Mouse (Mus musculus) MEL (cell line): ENCODE measurements around the gene Dnah17. TPM values are rescaled to one million over a fixed set of nuclear protein-coding genes. Genes with fewer than 3 reads are reported as not detected.

Source experiments
- DNase-seq: peaks from one replicate; pipeline ENCODE4 v3.0.0; 2011; ENCODE audit warnings: low read depth, low spot score
- H3K27ac ChIP-seq: 2 replicates; pipeline ENCODE4 v1.5.1; 2012; ENCODE audit warnings: low read depth, mild to moderate bottlenecking, control low read depth, low read length, moderate library complexity; ENCODE audit not compliant: control insufficient read depth
- H3K27me3 ChIP-seq, 2 experiments: fragments of 150-350 bp in 1 of 2; sonication (generic) in 1 of 2; 2 replicates each; pipeline ENCODE4 v1.6.1; 2012; ENCODE audit warnings: low read length in 2 of 2, mild to moderate bottlenecking in 2 of 2, improper control_type of control experiment in 1 of 2, moderate library complexity in 1 of 2; ENCODE audit not compliant: insufficient read depth in 2 of 2, control insufficient read depth in 1 of 2
- H3K36me3 ChIP-seq, 2 experiments: 2 replicates each; pipeline ENCODE4 v1.6.1; 2012 to 2014; ENCODE audit warnings: low read length in 2 of 2, improper control_type of control experiment in 1 of 2, inconsistent platforms in 1 of 2, mild to moderate bottlenecking in 1 of 2; ENCODE audit not compliant: insufficient read depth in 2 of 2, control insufficient read depth in 1 of 2
- H3K4me1 ChIP-seq, 2 experiments: fragments of 150-350 bp in 1 of 2; sonication (generic) in 1 of 2; 2 replicates each; pipeline ENCODE4 v1.6.1; 2012; ENCODE audit warnings: low read length in 2 of 2, improper control_type of control experiment in 1 of 2, mild to moderate bottlenecking in 1 of 2; ENCODE audit not compliant: insufficient read depth in 2 of 2, control insufficient read depth in 1 of 2
- H3K4me3 ChIP-seq, 2 experiments: fragments of 150-350 bp in 1 of 2; sonication (generic) in 1 of 2; 2 replicates each; pipeline ENCODE4 v1.5.1; 2012; ENCODE audit warnings: low read depth in 2 of 2, low read length in 2 of 2, mild to moderate bottlenecking in 2 of 2, moderate library complexity in 2 of 2, control low read depth in 1 of 2, improper control_type of control experiment in 1 of 2; ENCODE audit not compliant: control insufficient read depth in 1 of 2, insufficient read depth in 1 of 2
- H3K79me2 ChIP-seq: 2 replicates; pipeline ENCODE4 v1.6.1; 2012; ENCODE audit warnings: mild to moderate bottlenecking, low read length, moderate library complexity; ENCODE audit not compliant: control insufficient read depth, poor library complexity, insufficient read depth
- H3K9ac ChIP-seq: 2 replicates; pipeline ENCODE4 v1.6.1; 2012; ENCODE audit warnings: low read depth, mild to moderate bottlenecking, control low read depth, low read length, moderate library complexity; ENCODE audit not compliant: control insufficient read depth, poor library complexity, severe bottlenecking
- H3K9me3 ChIP-seq: fragments of 150-350 bp; sonication (generic); replicated peaks from 2 replicates; pipeline ENCODE4 v1.6.1; 2012; ENCODE audit warnings: mild to moderate bottlenecking, low read length, improper control_type of control experiment, moderate library complexity; ENCODE audit not compliant: insufficient read depth
- BHLHE40 ChIP-seq: IDR thresholded peaks from 2 replicates; pipeline ENCODE4 v1.6.1; 2012; ENCODE audit warnings: low read depth, mild to moderate bottlenecking, inconsistent platforms, low read length, improper control_type of control experiment, borderline replicate concordance
- CHD2 ChIP-seq: IDR thresholded peaks from 2 replicates; pipeline ENCODE4 v1.6.1; 2011; ENCODE audit warnings: low read length, improper control_type of control experiment
- CTCF ChIP-seq, 3 experiments: IDR thresholded peaks in 2 of 3; conservative IDR thresholded peaks in 1 of 3; 2 replicates each; pipeline ENCODE4 v1.5.1; 2011 to 2012; ENCODE audit warnings: low read length in 3 of 3, low read depth in 2 of 3, mild to moderate bottlenecking in 2 of 3, improper control_type of control experiment in 1 of 3, inconsistent platforms in 1 of 3, mixed read lengths in 1 of 3, moderate library complexity in 1 of 3; ENCODE audit not compliant: control insufficient read depth in 1 of 3, insufficient read depth in 1 of 3, poor library complexity in 1 of 3, severe bottlenecking in 1 of 3
- E2F4 ChIP-seq: IDR thresholded peaks from 2 replicates; pipeline ENCODE4 v1.6.1; 2011; ENCODE audit warnings: low read depth, low read length, improper control_type of control experiment, borderline replicate concordance
- ELF1 ChIP-seq: IDR thresholded peaks from 2 replicates; pipeline ENCODE4 v1.6.1; 2014; ENCODE audit warnings: low read depth, mild to moderate bottlenecking, inconsistent platforms, low read length, improper control_type of control experiment, moderate library complexity
- GATA1 ChIP-seq: IDR thresholded peaks from 2 replicates; pipeline ENCODE4 v1.6.1; 2011; ENCODE audit warnings: low read depth, low read length, improper control_type of control experiment
- HCFC1 ChIP-seq: IDR thresholded peaks from 2 replicates; pipeline ENCODE4 v1.6.1; 2012; ENCODE audit warnings: low read depth, mild to moderate bottlenecking, inconsistent platforms, low read length, improper control_type of control experiment, moderate library complexity
- MAFK ChIP-seq: IDR thresholded peaks from 2 replicates; pipeline ENCODE4 v1.6.1; 2011; ENCODE audit warnings: low read depth, mild to moderate bottlenecking, low read length, improper control_type of control experiment, borderline replicate concordance
- MYB ChIP-seq: IDR thresholded peaks from 2 replicates; pipeline ENCODE4 v1.6.1; 2011; ENCODE audit warnings: mild to moderate bottlenecking, low read depth, low read length, improper control_type of control experiment
- MYC ChIP-seq: IDR thresholded peaks from 2 replicates; pipeline ENCODE4 v1.6.1; 2011; ENCODE audit warnings: low read depth, mild to moderate bottlenecking, low read length, improper control_type of control experiment, moderate library complexity
- NELFE ChIP-seq: IDR thresholded peaks from 2 replicates; pipeline ENCODE4 v1.6.1; 2011; ENCODE audit warnings: low read depth, low read length, improper control_type of control experiment
- NRF1 ChIP-seq: IDR thresholded peaks from 2 replicates; pipeline ENCODE4 v1.6.1; 2014; ENCODE audit warnings: low read depth, mild to moderate bottlenecking, inconsistent platforms, low read length, improper control_type of control experiment, moderate library complexity; ENCODE audit not compliant: poor library complexity, insufficient read depth, severe bottlenecking
- POLR2AphosphoS2 ChIP-seq: IDR thresholded peaks from 2 replicates; pipeline ENCODE4 v1.6.1; 2011; ENCODE audit warnings: low read length, improper control_type of control experiment
- POLR2AphosphoS5 ChIP-seq: IDR thresholded peaks from 2 replicates; pipeline ENCODE4 v1.6.1; 2012; ENCODE audit warnings: low read depth, borderline replicate concordance, mild to moderate bottlenecking, inconsistent platforms, low read length, moderate library complexity, mixed read lengths
- RAD21 ChIP-seq: IDR thresholded peaks from 2 replicates; pipeline ENCODE4 v1.6.1; 2011; ENCODE audit warnings: mild to moderate bottlenecking, low read depth, low read length, improper control_type of control experiment
- SMC3 ChIP-seq: IDR thresholded peaks from 2 replicates; pipeline ENCODE4 v1.6.1; 2011; ENCODE audit warnings: low read depth, low read length, improper control_type of control experiment
- TCF12 ChIP-seq: IDR thresholded peaks from 2 replicates; pipeline ENCODE4 v1.6.1; 2014; ENCODE audit warnings: low read depth, mild to moderate bottlenecking, inconsistent platforms, low read length, improper control_type of control experiment, moderate library complexity
- UBTF ChIP-seq: IDR thresholded peaks from 2 replicates; pipeline ENCODE4 v1.6.1; 2012; ENCODE audit warnings: low read depth, mild to moderate bottlenecking, inconsistent platforms, low read length, improper control_type of control experiment, moderate library complexity, borderline replicate concordance; ENCODE audit not compliant: insufficient read depth
- ZMIZ1 ChIP-seq: IDR thresholded peaks from 2 replicates; pipeline ENCODE4 v1.6.1; 2012; ENCODE audit warnings: low read depth, mild to moderate bottlenecking, inconsistent platforms, low read length, improper control_type of control experiment, moderate library complexity
- ZNF384 ChIP-seq: IDR thresholded peaks from 2 replicates; pipeline ENCODE4 v1.6.1; 2012; ENCODE audit warnings: low read depth, mild to moderate bottlenecking, inconsistent platforms, low read length, improper control_type of control experiment
- polyA plus RNA-seq, 2 experiments: library from polyadenylated mRNA; stranded (reverse) in 1 of 2; unstranded in 1 of 2; fragments of >175 nt in 1 of 2; fragments of >200 nt in 1 of 2; gene quantifications; 2 replicates each; pipeline versions ENCODE4 v1.2.1 to v1.2.4; 2012; ENCODE audit warnings: low replicate concordance in 2 of 2, low read depth in 1 of 2; ENCODE audit not compliant: insufficient read length in 2 of 2, insufficient read depth in 1 of 2, missing spikeins in 1 of 2
- total RNA-seq: library from RNA; depleted of rRNA; stranded (reverse); fragments of 300-350 nt; gene quantifications from 2 replicates; pipeline ENCODE4 v1.2.3, GENCODE M21; 2012

Gene Dnah17
- total and polyA plus RNA-seq, 3 experiments, result 0.04 to 0.21 TPM; not detected in 1

DNA sequence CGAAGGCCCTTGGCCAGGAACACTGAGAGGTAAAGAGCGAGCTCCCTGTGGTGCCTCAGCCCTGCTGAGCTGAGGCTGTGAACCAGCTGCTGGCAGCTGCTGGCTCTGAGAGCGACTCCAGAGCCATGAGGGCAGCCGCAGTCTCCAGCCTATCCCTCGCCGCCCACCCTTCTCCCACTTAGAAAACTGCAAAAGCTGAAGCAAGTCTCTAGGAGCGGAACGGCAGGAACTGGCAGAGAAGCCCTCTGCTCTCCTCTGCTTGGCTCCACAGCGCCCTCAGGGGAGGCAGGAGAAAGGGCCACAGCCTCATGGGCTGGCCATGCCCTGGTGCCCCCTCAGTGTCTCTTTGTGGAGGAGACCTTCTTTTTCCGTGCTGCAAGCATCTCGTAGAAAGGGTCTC is 35.2 kb upstream of the Dnah17 start:
- Histone ChIP-seq H3K4me3 (no peak overlapping the region), H3K4me1 (no peaks in the 10 kb centered on the region)
- TF ChIP-seq POLR2AphosphoS5 (no peak), MYC (no peak), NELFE (no peak), POLR2AphosphoS2 (no peak), HCFC1 (no peak), E2F4 (no peak), TCF12 (no peak), MYB (no peak), RAD21 (no peak), ZMIZ1 (no peak), GATA1 (no peak), CHD2 (no peak), CTCF (IDR thresholded peaks at IDR 0.05 in 2 of 3, conservative IDR thresholded peaks at IDR 0.05 in 1 of 3; ENCODE audit: control insufficient read depth in 1 of 3, insufficient read depth in 1 of 3, low read depth in 2 of 3, low read length in 3 of 3, poor library complexity in 1 of 3, severe bottlenecking in 1 of 3) (no peak), UBTF (no peak), ZNF384 (no peak), SMC3 (no peak), NRF1 (no peak), MAFK (no peak), ELF1 (no peak)

DNA sequence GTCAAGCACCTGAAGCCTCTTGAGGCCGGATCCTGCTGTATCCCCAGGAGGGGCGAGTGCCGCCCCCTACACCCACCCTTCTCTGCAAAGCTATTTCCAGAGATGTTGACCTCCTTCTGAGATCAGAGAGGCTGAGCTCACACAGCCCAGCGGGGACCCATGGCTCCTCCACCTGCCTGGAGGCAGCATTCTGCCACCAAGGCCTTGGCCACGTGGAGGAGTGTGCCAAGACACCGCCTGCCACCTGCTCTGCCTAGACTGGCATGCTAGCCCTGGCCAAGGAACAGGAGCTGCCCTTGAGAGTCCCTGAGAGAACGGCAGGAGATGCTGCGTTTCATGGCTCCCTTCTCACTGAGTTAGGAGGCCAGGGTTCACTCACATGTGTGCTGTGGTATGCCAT is 34.1 kb upstream of the Dnah17 start:
- Histone ChIP-seq H3K79me2 (no peaks in the 10 kb centered on the region), H3K9me3 (no peaks in the 10 kb centered on the region), H3K27ac (no peak overlapping the region), H3K27me3 (no peaks in the 10 kb centered on the region), H3K4me1 (no peaks in the 10 kb centered on the region), H3K36me3 (no peaks in the 10 kb centered on the region), H3K9ac (no peak overlapping the region), H3K4me3 (no peak overlapping the region)
- no peak for DNase-seq
- TF ChIP-seq BHLHE40, result no peak
- TF ChIP-seq, all 39 proteins: peak for 0

More for the DNA sequence above, 35.2 kb upstream of the Dnah17 start:
- H3K27me3 ChIP-seq, result no peaks in the 10 kb centered on the region
- no peaks in the 10 kb centered on the region for H3K36me3 ChIP-seq
- H3K9ac ChIP-seq, result no peak overlapping the region
- no peak overlapping the region for H3K27ac ChIP-seq
- no peaks in the 10 kb centered on the region for H3K79me2 ChIP-seq
- DNase-seq, result no peak
- H3K9me3 ChIP-seq, result no peaks in the 10 kb centered on the region
